Mouse (Mus musculus): ENCODE measurements around the gene Prmt6.
A peak's percentile ranks its signal among the peaks of the same experiment; 100 is the strongest.

DNA sequence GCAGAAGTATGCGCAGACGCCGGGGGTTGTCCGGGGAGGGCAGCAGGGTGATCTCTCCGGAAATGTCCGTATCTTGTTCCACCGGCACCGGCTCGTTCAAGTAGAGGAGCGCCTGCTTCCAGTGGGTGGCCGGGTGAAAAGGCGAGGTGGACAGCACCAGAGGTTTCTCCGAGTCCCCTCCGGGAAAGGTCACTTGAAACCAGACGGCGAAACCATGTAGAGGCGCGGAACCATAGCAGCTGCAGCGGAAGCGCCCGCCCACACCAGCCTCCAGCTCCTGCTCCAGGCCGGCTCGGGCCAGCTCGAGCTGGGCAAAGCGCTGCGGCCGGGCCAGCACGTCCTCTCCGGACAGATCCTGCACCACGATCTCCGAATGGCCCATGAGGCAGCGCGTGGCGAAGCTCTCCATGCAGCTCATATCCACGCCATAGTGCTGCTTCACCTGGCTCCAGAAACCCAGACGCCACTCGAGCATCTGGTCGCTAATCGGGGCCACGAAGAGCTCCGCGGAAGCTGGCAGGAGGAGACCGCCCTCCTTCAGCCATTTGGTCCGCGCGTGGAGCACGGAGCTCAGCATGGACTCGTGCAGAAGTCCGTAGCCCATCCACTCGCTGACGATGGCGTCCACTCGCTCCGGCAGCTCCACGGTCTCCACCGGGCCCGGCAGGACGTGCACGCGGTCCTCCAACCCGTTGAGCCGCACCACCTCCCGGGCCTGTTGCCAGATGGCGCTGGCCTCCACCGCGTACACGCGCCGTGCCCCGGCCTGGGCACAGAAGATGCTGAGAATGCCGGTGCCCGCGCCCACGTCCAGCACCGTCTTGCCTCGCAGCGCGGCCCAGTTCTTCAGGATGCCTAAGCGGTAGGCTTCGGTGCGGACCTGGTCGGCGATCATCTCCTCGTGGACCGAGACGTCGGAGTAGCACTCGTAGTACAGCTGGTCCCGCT, 633 bp downstream of the Prmt6 start:
- TF ChIP-seq CTCF (conservative IDR thresholded peaks at IDR 0.05 in 1 of 2, IDR thresholded peaks at IDR 0.05 in 1 of 2; ENCODE audit: low read depth in 2 of 2, low read length in 2 of 2) (no peak), ZC3H11A (IDR thresholded peaks at IDR 0.05; ENCODE audit: low read depth, low read length) (no peak), EP300 (IDR thresholded peaks at IDR 0.05; ENCODE audit: low read length) (no peak), POLR2A (IDR thresholded peaks at IDR 0.05; ENCODE audit: low read depth, low read length) (peak; percentile 45; the same call in 1 of the 2 replicates)
